Mouse (Mus musculus) midbrain, embryonic 10.5 days (tissue): ENCODE results near the gene Adnp. TPM values are rescaled to one million over a fixed set of nuclear protein-coding genes. Genes with fewer than 3 reads are reported as not detected.

Source experiments
- DNase-seq: peaks from one replicate; pipeline ENCODE4 v3.0.0-alpha.2; 2017; ENCODE audit warnings: low spot score
- H3K27ac ChIP-seq: fragments of 300-500 bp; sonication (generic); replicated peaks from 2 replicates; pipeline ENCODE4 v1.5.1; 2016; ENCODE audit warnings: mild to moderate bottlenecking
- H3K27me3 ChIP-seq: fragments of 300-500 bp; sonication (generic); 2 replicates; pipeline ENCODE4 v1.6.1; 2016; ENCODE audit warnings: low read depth, mild to moderate bottlenecking; ENCODE audit not compliant: poor library complexity, severe bottlenecking
- H3K36me3 ChIP-seq: fragments of 300-500 bp; sonication (generic); 2 replicates; pipeline ENCODE4 v1.6.1; 2016; ENCODE audit warnings: mild to moderate bottlenecking, moderate library complexity
- H3K4me1 ChIP-seq: fragments of 300-500 bp; sonication (generic); 2 replicates; pipeline ENCODE4 v1.6.1; 2016
- H3K4me3 ChIP-seq: fragments of 300-500 bp; sonication (generic); 2 replicates; pipeline ENCODE4 v1.5.1; 2016; ENCODE audit warnings: mild to moderate bottlenecking, moderate library complexity
- H3K9me3 ChIP-seq: fragments of 300-500 bp; sonication (generic); replicated peaks from 2 replicates; pipeline ENCODE4 v1.6.1; 2016; ENCODE audit warnings: mild to moderate bottlenecking
- WGBS: fragments of 180-500 bp; shearing (Covaris S2); methylation state at CpG from one replicate; pipeline ENCODE4 v1.1.7; 2016; 5-methylcytosine and 5-hydroxymethylcytosine counted together
- polyA plus RNA-seq: library from polyadenylated mRNA; unstranded; fragments of >200 nt; fragmentation: Nextera tagmentation; extraction: Ambion mirVana; gene quantifications from 2 replicates; pipeline ENCODE4 v1.2.1, GENCODE M21; 2016

Gene Adnp
- polyA plus RNA-seq, 1 experiment from 2014 or later: 1.7 TPM

DNA sequence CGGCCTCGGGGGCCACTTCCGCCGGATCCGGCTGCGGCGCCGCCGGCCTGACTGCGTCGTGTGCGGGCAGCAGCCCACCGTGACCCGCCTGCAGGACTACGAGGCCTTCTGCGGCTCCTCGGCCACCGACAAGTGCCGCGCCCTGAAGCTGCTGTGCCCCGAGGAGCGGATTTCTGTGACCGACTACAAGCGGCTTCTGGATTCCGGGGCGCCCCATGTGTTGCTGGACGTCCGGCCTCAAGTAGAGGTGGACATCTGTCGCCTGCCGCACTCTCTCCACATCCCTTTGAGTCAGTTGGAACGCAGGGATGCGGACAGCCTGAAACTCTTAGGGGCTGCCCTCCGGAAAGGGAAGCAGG lies 24.5 kb upstream of the Adnp start:
- no peak for DNase-seq

DNA sequence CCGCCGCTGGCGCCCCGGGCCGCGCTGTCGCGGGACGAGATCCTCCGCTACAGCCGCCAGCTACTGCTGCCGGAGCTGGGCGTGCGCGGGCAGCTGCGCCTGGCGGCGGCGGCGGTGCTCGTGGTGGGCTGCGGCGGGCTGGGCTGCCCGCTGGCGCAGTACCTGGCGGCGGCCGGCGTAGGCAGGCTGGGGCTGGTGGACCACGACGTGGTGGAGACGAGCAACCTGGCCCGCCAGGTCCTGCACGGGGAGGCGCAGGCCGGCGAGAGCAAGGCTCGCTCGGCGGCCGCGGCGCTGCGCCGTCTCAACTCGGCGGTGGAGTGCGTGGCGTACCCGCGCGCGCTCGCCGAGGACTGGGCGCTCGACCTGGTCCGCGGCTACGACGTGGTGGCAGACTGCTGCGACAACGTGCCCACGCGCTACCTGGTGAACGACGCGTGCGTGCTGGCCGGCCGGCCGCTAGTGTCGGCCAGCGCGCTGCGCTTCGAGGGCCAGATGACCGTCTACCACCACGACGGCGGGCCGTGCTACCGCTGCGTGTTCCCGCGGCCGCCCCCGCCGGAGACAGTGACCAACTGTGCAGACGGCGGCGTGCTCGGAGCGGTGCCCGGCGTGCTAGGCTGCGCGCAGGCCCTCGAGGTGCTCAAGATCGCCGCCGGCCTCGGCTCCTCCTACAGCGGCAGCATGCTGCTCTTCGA lies 24.0 kb upstream of the Adnp start:
- Histone ChIP-seq H3K4me3 (peak overlapping the region; percentile 90), H3K27me3 (no peaks in the 10 kb centered on the region), H3K9me3 (no peaks in the 10 kb centered on the region), H3K27ac (peak overlapping the region; percentile 96), H3K4me1 (peaks cover 33% of the 10 kb centered on the region), H3K36me3 (peaks cover 43% of the 10 kb centered on the region)
- DNase-seq: no peak
- 3% methylated on average over 105 of the region's 105 CpGs for WGBS

More for the DNA sequence above, 24.5 kb upstream of the Adnp start:
- Histone ChIP-seq H3K9me3 (no peaks in the 10 kb centered on the region), H3K36me3 (peaks cover 38% of the 10 kb centered on the region), H3K4me1 (peaks cover 33% of the 10 kb centered on the region), H3K4me3 (peak overlapping the region; percentile 90), H3K27ac (no peak overlapping the region; the same call in 1 of the 2 replicates), H3K27me3 (no peaks in the 10 kb centered on the region)
- 68% methylated on average over 33 of the region's 33 CpGs for WGBS

DNA sequence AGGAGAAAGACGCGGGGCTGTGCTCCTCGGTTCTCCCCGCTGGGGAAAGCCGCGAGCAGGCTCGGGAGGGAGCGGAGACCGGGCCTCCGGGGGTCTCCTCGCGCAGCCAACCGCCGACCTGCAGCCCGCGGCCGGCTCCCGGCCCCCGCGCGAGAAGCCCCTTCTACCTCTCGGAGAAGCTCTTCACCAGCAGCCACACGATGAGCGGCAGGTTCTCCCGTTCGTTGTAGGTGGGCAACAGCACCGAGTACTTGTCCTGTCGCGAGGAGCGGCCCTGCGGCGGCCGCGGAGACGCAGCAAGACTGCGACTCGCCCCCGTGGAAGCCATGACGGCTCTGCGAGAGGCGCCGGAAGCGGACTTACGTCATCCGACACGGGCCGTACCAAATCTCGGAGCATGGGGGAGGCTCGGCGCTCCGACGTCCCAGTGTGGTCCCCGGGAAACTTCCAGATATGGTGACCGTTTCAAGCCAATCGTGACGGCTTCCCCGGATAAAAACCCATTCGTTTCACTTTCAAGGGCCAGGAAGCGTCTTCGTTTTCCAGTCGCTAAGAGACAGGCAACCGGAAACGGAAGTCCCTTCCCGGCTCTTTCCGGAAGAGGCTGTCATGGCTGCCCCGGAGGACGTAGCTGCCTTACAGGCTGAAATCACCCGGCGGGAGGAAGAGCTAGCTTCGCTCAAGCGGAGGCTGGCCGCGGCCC lies 23.3 kb upstream of the Adnp start, which contains the start of the genes Gm20716, Dpm1 and Mocs3:
TSS of gene Gm20716 (minus strand) at position 339 of the 703 bp plus-strand sequence.
TSS of gene Dpm1 (minus strand) at position 566 of the 703 bp plus-strand sequence.
TSS of gene Mocs3 (plus strand) at position 597 of the 703 bp plus-strand sequence.
- WGBS: under 1% methylated on average over 73 of the region's 73 CpGs
- H3K27me3 ChIP-seq: no peaks in the 10 kb centered on the region
- peak within 1 kb of the TSS; percentile 96 for H3K27ac ChIP-seq
- H3K36me3 ChIP-seq: peaks cover 50% of the 10 kb centered on the region
- peak within 1 kb of the TSS; percentile 90 for H3K4me3 ChIP-seq
- peaks cover 33% of the 10 kb centered on the region for H3K4me1 ChIP-seq
- H3K9me3 ChIP-seq: no peaks in the 10 kb centered on the region
- DNase-seq: peak; percentile 91

DNA sequence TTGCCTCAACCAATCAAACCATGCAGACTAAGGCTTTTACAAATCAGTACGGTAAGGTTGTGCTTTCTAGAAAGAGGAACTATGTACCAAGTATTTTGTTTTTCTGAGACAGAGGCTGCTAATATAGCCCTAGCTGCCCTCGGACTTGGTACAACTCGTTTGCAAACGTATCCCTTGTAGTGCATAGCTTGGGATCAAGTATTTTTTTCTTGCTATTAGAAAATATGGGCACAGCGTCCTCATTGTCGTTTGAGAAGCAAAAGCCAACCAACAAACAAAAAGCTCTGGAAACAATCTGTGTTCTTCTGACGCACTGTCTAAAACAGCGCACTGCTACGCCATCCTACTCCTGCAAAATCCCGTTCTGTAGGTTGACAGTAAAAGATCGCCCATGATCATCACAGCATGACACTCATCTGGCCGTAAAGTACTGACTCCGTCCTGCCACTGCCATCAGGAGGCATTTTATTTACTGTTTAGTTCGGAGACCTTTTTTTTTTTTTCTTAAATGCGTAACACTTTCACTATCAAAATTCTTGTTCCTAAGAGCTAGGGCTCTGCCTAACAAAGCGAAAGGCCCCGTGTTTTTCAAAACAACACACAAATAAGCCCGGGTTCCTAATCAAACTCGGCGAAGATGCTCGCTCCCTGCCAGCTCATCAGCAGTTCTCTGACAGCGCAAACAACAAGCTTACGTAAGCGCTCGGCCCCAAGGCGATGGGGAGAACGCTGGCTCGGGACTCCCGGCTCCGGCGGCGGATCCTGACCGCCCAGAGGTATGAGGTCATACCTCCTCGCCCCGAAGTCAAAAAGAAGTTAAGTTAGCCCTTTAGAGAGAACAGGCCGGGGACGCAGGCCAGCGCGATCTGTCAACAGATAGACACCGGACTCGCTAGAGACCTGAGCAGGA lies 22.5 kb upstream of the Adnp start:
- DNase-seq: peak; percentile 21
- Histone ChIP-seq H3K36me3 (peaks cover 55% of the 10 kb centered on the region), H3K4me3 (peak overlapping the region; percentile 90), H3K9me3 (no peaks in the 10 kb centered on the region), H3K27ac (peak overlapping the region; percentile 96), H3K4me1 (peaks cover 33% of the 10 kb centered on the region), H3K27me3 (no peaks in the 10 kb centered on the region)
- 23% methylated on average over 41 of the region's 41 CpGs for WGBS

DNA sequence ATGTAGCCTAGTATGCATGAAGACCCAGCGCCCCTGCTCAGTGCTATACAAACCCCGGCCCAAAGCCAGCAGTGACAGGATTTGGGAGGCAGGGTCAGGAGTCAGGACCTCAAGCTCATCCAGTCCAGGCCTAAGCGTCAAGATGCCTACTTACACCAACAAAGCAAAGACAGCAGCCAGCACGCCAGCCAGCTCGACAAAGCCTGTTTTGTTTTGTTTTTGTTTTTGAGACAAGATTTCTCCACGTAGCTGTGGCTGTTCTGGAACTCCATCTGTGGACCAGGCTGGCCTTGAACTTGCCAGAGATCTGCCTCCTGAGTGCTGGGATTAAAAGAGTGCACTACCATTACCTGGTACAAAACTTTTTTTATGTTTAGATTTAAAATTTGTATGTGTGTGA lies 16.4 kb upstream of the Adnp start:
- no peak overlapping the region for H3K27ac ChIP-seq
- WGBS: 89% methylated on average over 6 of the region's 6 CpGs
- H3K4me3 ChIP-seq: no peak overlapping the region
- peaks cover 4% of the 10 kb centered on the region for H3K4me1 ChIP-seq
- no peak for DNase-seq
- peaks cover 81% of the 10 kb centered on the region for H3K36me3 ChIP-seq
- H3K27me3 ChIP-seq: no peaks in the 10 kb centered on the region
- H3K9me3 ChIP-seq: no peaks in the 10 kb centered on the region

DNA sequence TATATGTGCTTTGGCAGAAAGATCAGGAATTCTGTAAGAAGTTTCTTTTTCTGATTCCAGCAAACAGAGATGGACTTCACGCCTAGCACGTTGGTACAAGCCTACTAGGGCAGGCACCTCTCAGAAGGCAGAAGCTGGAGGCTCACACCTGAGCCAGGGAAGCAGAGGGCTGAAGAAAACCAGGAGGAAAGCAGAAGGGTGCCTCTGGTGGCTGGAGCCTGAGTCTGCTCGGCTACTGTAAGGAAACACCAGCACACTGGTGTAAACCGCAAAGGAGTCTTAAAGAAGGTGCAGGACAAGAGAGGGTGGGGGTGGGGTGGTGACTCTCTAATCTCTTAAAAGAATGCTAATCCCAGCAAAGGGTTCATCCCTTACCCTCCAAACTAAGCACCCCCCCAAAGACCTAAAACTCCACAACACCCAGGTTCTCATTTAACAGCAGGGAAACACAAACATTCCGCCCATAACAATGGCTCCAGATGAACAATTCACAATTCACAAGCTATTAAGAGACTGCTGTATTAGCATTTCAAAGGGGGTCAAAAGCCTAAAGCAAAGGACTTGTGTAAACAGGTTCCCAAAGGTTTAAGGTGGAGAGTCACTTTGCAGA lies 7.0 kb upstream of the Adnp start:
- Histone ChIP-seq H3K4me3 (no peak overlapping the region), H3K9me3 (no peaks in the 10 kb centered on the region), H3K36me3 (peaks cover 99% of the 10 kb centered on the region), H3K4me1 (peaks cover 8% of the 10 kb centered on the region), H3K27me3 (no peaks in the 10 kb centered on the region), H3K27ac (no peak overlapping the region)
- WGBS: 37% methylated on average over 5 of the region's 5 CpGs
- no peak for DNase-seq

DNA sequence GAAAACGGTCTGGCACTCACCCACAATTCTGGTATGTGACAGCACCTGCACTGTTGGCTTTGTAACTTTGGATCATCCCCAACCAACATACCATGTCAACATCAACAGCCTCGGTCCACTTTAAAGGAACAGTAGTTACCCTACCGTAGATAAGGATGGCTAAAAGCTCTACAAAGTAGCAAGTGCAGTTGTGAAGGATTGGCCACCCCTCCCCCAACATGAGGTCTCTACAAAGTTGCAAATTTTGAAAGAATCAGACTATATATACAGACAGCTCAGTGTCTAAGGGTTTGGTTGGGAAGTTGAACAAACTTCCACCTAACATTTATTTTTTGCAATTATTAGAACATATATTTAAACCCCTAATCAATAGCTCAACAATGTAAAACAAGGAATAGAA lies 971 bp upstream of the Adnp start:
- 95% methylated on average over 3 of the region's 3 CpGs for WGBS
- DNase-seq: no peak
- Histone ChIP-seq H3K4me3 (peak overlapping the region; percentile 100; the same call in 1 of the 2 replicates), H3K4me1 (peaks cover 24% of the 10 kb centered on the region), H3K27ac (peak overlapping the region; percentile 100), H3K9me3 (0 out of 2 replicates have a peak, but pooled peaks cover 5% of the 10 kb centered on the region), H3K27me3 (no peaks in the 10 kb centered on the region), H3K36me3 (peaks cover 75% of the 10 kb centered on the region)

DNA sequence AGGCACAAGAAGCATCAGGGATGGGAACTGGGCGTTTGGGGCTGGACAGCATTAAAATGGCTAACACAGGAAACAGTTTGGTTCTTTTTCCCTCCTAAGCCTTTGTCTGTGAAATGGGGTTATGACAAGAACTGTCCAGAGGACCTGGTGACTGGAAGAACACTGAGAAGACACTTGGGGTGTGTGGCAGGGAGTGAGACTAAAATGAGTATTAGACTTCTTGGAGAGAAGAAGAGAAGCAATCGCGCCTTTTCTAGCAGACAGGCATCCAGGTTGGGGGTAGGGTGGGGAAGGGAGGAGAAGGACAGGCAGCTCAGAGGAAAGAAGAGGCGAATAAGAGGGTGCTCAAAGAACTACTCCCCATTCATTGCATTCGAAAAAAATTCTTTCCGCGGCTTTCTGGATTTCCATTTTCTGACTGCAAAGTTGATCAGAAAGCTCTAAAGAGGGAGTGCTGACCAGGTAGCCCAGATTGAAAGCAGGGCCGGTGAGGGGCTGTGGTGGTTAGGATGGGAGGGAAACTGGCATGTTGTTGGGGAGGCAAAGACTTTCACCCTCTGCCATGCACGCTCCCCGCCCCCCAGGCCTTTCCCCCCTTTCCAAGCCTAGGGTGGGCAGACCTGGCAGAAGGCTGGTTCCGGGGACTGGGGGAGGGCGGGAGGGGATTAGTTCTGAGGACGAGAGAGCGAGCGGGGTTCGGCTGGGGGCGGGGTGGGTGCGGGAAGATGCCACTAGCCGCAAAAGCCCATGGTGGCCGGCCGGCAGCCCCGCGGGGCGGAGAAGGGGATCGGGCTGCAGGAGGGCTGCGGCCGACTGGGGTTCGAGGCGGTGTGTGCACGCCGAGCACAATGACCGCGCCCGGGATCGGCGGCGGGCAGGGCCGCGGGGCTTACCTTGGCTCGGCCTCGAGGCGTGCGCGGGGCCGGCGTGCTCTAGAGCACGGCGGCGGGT lies 956 bp downstream of the Adnp start:
- Histone ChIP-seq H3K27ac (peak overlapping the region; percentile 100), H3K4me3 (peak overlapping the region; percentile 100), H3K36me3 (peaks cover 74% of the 10 kb centered on the region), H3K9me3 (0 out of 2 replicates have a peak, but pooled peaks cover 5% of the 10 kb centered on the region), H3K27me3 (no peaks in the 10 kb centered on the region), H3K4me1 (peaks cover 31% of the 10 kb centered on the region)
- under 1% methylated on average over 49 of the region's 49 CpGs for WGBS
- DNase-seq: peak; percentile 63

DNA sequence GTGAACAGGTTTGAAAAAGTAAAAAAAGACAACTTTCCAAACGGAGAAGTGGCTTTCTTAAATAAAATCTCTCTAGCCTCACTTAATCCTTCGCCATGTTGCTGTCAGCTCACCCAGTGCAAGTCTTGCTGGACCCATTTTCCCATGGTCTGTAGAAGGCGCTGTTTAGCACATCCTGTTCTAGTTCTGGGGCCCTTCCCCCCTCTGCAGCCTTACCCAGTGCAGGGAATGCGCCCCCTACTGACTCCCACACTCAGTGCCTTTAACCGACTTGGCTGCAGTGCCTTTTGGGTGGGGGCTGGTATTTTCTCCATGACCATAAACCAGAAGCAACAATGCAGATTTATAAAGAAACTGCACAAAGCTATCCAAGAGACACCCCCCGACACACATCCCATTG lies 1.6 kb downstream of the Adnp start:
- H3K27me3 ChIP-seq: no peaks in the 10 kb centered on the region
- peak; percentile 88 for DNase-seq
- peaks cover 38% of the 10 kb centered on the region for H3K4me1 ChIP-seq
- H3K36me3 ChIP-seq: peaks cover 74% of the 10 kb centered on the region
- peak overlapping the region; percentile 100 for H3K27ac ChIP-seq
- peak overlapping the region; percentile 100 for H3K4me3 ChIP-seq
- 0 out of 2 replicates have a peak, but pooled peaks cover 5% of the 10 kb centered on the region for H3K9me3 ChIP-seq
- 6% methylated on average over 6 of the region's 6 CpGs for WGBS

DNA sequence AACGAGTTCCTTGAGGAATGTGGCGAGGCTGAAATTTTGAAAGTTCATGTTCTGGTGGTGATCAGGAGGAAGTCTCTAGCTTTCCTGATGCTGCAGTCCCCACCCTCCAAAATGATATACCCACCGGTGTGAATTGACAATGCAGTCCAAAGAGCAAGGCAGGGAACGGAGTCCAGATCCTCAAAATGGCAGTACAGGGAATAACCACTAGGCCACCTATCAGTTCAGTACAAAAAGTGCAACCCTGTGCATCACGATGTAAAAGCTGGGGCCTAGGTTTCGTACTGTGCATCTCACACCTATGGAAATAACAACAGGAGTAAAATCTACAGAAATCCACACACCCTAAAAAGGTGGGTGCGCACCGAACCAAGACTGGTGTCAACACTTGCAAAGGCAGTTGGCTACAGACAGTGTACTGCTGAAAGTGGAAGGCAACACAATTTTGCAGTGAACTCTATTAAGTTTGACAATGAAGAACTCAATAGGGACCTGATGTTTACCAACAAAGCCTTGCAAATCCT lies 2.4 kb downstream of the Adnp start:
- WGBS: 91% methylated on average over 8 of the region's 8 CpGs
- peak overlapping the region; percentile 100 for H3K4me3 ChIP-seq
- peaks cover 72% of the 10 kb centered on the region for H3K36me3 ChIP-seq
- H3K27me3 ChIP-seq: no peaks in the 10 kb centered on the region
- DNase-seq: no peak
- 0 out of 2 replicates have a peak, but pooled peaks cover 5% of the 10 kb centered on the region for H3K9me3 ChIP-seq
- H3K4me1 ChIP-seq: peaks cover 43% of the 10 kb centered on the region
- no peak overlapping the region for H3K27ac ChIP-seq
